Mouse (Mus musculus) hindbrain, embryonic 13.5 days (tissue): ENCODE measurements around the gene Cacng4. TPM values are rescaled to one million over a fixed set of nuclear protein-coding genes. Genes with fewer than 3 reads are reported as not detected.
A peak's percentile ranks its signal among the peaks of the same experiment; 100 is the strongest.

Experiments used
- ATAC-seq: fragments of 200-750 bp; cut with Nextera tagmentation; 2 replicates; pipeline ENCODE4 v1.8.0; 2017; ENCODE audit warnings: moderate TSS enrichment; ENCODE audit not compliant: low FRiP score
- H3K27ac ChIP-seq: fragments of 300-500 bp; sonication (generic); 2 replicates; pipeline ENCODE4 v1.5.1; 2015; ENCODE audit warnings: inconsistent platforms, mild to moderate bottlenecking, moderate library complexity
- H3K27me3 ChIP-seq: fragments of 300-500 bp; sonication (generic); 2 replicates; pipeline ENCODE4 v1.6.1; 2015; ENCODE audit warnings: mild to moderate bottlenecking, inconsistent platforms
- H3K36me3 ChIP-seq: fragments of 300-500 bp; sonication (generic); 2 replicates; pipeline ENCODE4 v1.6.1; 2015; ENCODE audit warnings: mild to moderate bottlenecking, inconsistent platforms
- H3K4me1 ChIP-seq: fragments of 300-500 bp; sonication (generic); replicated peaks from 2 replicates; pipeline ENCODE4 v1.6.1; 2015; ENCODE audit warnings: inconsistent platforms
- H3K4me2 ChIP-seq: fragments of 300-500 bp; sonication (generic); 2 replicates; pipeline ENCODE4 v1.6.1; 2015; ENCODE audit warnings: inconsistent platforms, mild to moderate bottlenecking, moderate library complexity
- H3K4me3 ChIP-seq: fragments of 300-500 bp; sonication (generic); 2 replicates; pipeline ENCODE4 v1.5.1; 2015; ENCODE audit warnings: mild to moderate bottlenecking, inconsistent platforms
- H3K9ac ChIP-seq: fragments of 300-500 bp; sonication (generic); 2 replicates; pipeline ENCODE4 v1.6.1; 2015; ENCODE audit warnings: mild to moderate bottlenecking, inconsistent platforms
- H3K9me3 ChIP-seq: fragments of 300-500 bp; sonication (generic); 2 replicates; pipeline ENCODE4 v1.6.1; 2016; ENCODE audit warnings: inconsistent platforms
- WGBS: fragments of 180-500 bp; shearing (Covaris S2); methylation state at CpG from one replicate; pipeline ENCODE4 v1.1.7; 2015; 5-methylcytosine and 5-hydroxymethylcytosine counted together
- polyA plus RNA-seq: library from polyadenylated mRNA; unstranded; fragments of >200 nt; fragmentation: Nextera tagmentation; extraction: Ambion mirVana; gene quantifications from 2 replicates; pipeline ENCODE4 v1.2.1, GENCODE M21; 2015

Cacng4 gene
- polyA plus RNA-seq, 1 experiment from 2014 or later: 50.0 TPM

GRCm38 (mm10) chr11:107768361-107768760 is 26.0 kb downstream of the Cacng4 start:
- WGBS: 38% methylated on average over 8 of the region's 8 CpGs
- 0 out of 2 replicates have a peak, but pooled peaks have one; percentile 34 for ATAC-seq

GRCm38 (mm10) chr11:107766932-107767331 is 27.4 kb downstream of the Cacng4 start:
- Histone ChIP-seq H3K4me2 (no peak overlapping the region; the same call in 1 of the 2 replicates), H3K9ac (no peak overlapping the region), H3K9me3 (no peaks in the 10 kb centered on the region), H3K4me1 (peaks cover 76% of the 10 kb centered on the region), H3K4me3 (no peak overlapping the region), H3K27ac (peak overlapping the region; percentile 48; the same call in 1 of the 2 replicates), H3K36me3 (no peaks in the 10 kb centered on the region), H3K27me3 (no peaks in the 10 kb centered on the region)
- no peak for ATAC-seq
- 53% methylated on average over 12 of the region's 12 CpGs for WGBS

More at GRCm38 (mm10) chr11:107768361-107768760, 26.0 kb downstream of the Cacng4 start:
- Histone ChIP-seq H3K27ac (peak overlapping the region; percentile 73), H3K27me3 (no peaks in the 10 kb centered on the region), H3K4me3 (no peak overlapping the region), H3K9me3 (no peaks in the 10 kb centered on the region), H3K4me2 (no peak overlapping the region), H3K4me1 (peaks cover 76% of the 10 kb centered on the region), H3K9ac (no peak overlapping the region; the same call in 1 of the 2 replicates), H3K36me3 (peaks cover 4% of the 10 kb centered on the region; the same call in 1 of the 2 replicates)

GRCm38 (mm10) chr11:107762688-107763460 is 31.5 kb downstream of the Cacng4 start:
- H3K4me1 ChIP-seq: peaks cover 81% of the 10 kb centered on the region
- H3K9ac ChIP-seq: 0 out of 2 replicates have a peak overlapping the region, but pooled peaks have one; percentile 57
- no peaks in the 10 kb centered on the region for H3K36me3 ChIP-seq
- peak; percentile 80 for ATAC-seq
- no peaks in the 10 kb centered on the region for H3K9me3 ChIP-seq
- peak overlapping the region; percentile 14; the same call in 1 of the 2 replicates for H3K4me2 ChIP-seq
- no peak overlapping the region for H3K4me3 ChIP-seq
- WGBS: 16% methylated on average over 8 of the region's 8 CpGs
- H3K27me3 ChIP-seq: no peaks in the 10 kb centered on the region
- H3K27ac ChIP-seq: peak overlapping the region; percentile 95

GRCm38 (mm10) chr11:107761790-107762500 is 32.4 kb downstream of the Cacng4 start:
- Histone ChIP-seq H3K4me1 (peaks cover 72% of the 10 kb centered on the region), H3K27me3 (no peaks in the 10 kb centered on the region), H3K36me3 (peaks cover 6% of the 10 kb centered on the region; the same call in 1 of the 2 replicates), H3K4me2 (no peak overlapping the region), H3K9ac (no peak overlapping the region), H3K9me3 (no peaks in the 10 kb centered on the region), H3K4me3 (no peak overlapping the region), H3K27ac (peak overlapping the region; percentile 95)
- 67% methylated on average over 10 of the region's 10 CpGs for WGBS
- no peak for ATAC-seq

GRCm38 (mm10) chr11:107760001-107760400 is 34.4 kb downstream of the Cacng4 start:
- 37% methylated on average over 10 of the region's 10 CpGs for WGBS
- Histone ChIP-seq H3K4me3 (no peak overlapping the region), H3K36me3 (peaks cover 6% of the 10 kb centered on the region; the same call in 1 of the 2 replicates), H3K4me2 (no peak overlapping the region), H3K4me1 (peaks cover 69% of the 10 kb centered on the region), H3K27ac (peak overlapping the region; percentile 71), H3K27me3 (no peaks in the 10 kb centered on the region), H3K9ac (no peak overlapping the region), H3K9me3 (no peaks in the 10 kb centered on the region)
- ATAC-seq: no peak

- no peaks in the 10 kb centered on the region for H3K27me3 ChIP-seq
- H3K9me3 ChIP-seq: no peaks in the 10 kb centered on the region
- no peak overlapping the region for H3K4me2 ChIP-seq
- WGBS: 82% methylated on average over 9 of the region's 9 CpGs
- H3K36me3 ChIP-seq: peaks cover 6% of the 10 kb centered on the region; the same call in 1 of the 2 replicates
- no peak overlapping the region for H3K4me3 ChIP-seq
- no peak overlapping the region for H3K9ac ChIP-seq
- H3K27ac ChIP-seq: peak overlapping the region; percentile 71
- peaks cover 65% of the 10 kb centered on the region for H3K4me1 ChIP-seq
- no peak for ATAC-seq
Observed at GRCm38 (mm10) chr11:107759516-107759915, 34.8 kb downstream of the Cacng4 start.

GRCm38 (mm10) chr11:107749114-107749513 is 45.2 kb downstream of the Cacng4 start:
- no peaks in the 10 kb centered on the region for H3K27me3 ChIP-seq
- no peak overlapping the region for H3K27ac ChIP-seq
- no peak overlapping the region for H3K4me2 ChIP-seq
- no peak overlapping the region for H3K4me3 ChIP-seq
- H3K36me3 ChIP-seq: peaks cover 21% of the 10 kb centered on the region; the same call in 1 of the 2 replicates
- peaks cover 35% of the 10 kb centered on the region for H3K4me1 ChIP-seq
- H3K9ac ChIP-seq: no peak overlapping the region
- no peak for ATAC-seq
- H3K9me3 ChIP-seq: no peaks in the 10 kb centered on the region
- 64% methylated on average over 5 of the region's 5 CpGs for WGBS

- no peak overlapping the region for H3K4me3 ChIP-seq
- WGBS: 72% methylated on average over 5 of the region's 5 CpGs
- no peaks in the 10 kb centered on the region for H3K27me3 ChIP-seq
- ATAC-seq: no peak
- H3K36me3 ChIP-seq: peaks cover 21% of the 10 kb centered on the region; the same call in 1 of the 2 replicates
- H3K27ac ChIP-seq: no peak overlapping the region
- no peaks in the 10 kb centered on the region for H3K9me3 ChIP-seq
- H3K4me2 ChIP-seq: no peak overlapping the region
- no peak overlapping the region for H3K9ac ChIP-seq
- H3K4me1 ChIP-seq: peaks cover 35% of the 10 kb centered on the region
Observed at GRCm38 (mm10) chr11:107748243-107749035, 45.9 kb downstream of the Cacng4 start.

GRCm38 (mm10) chr11:107743100-107743499 is 51.3 kb downstream of the Cacng4 start:
- no peak overlapping the region for H3K9ac ChIP-seq
- H3K4me3 ChIP-seq: no peak overlapping the region
- H3K4me1 ChIP-seq: peaks cover 53% of the 10 kb centered on the region
- 33% methylated on average over 3 of the region's 3 CpGs for WGBS
- H3K36me3 ChIP-seq: peaks cover 29% of the 10 kb centered on the region
- no peak overlapping the region for H3K4me2 ChIP-seq
- no peaks in the 10 kb centered on the region for H3K27me3 ChIP-seq
- H3K9me3 ChIP-seq: no peaks in the 10 kb centered on the region
- no peak overlapping the region for H3K27ac ChIP-seq
- ATAC-seq: 0 out of 2 replicates have a peak, but pooled peaks have one; percentile 21

- Histone ChIP-seq H3K36me3 (peaks cover 68% of the 10 kb centered on the region), H3K4me3 (no peak overlapping the region), H3K4me1 (peaks cover 35% of the 10 kb centered on the region), H3K4me2 (no peak overlapping the region), H3K9ac (no peak overlapping the region), H3K27me3 (no peaks in the 10 kb centered on the region), H3K9me3 (no peaks in the 10 kb centered on the region), H3K27ac (no peak overlapping the region)
- ATAC-seq: no peak
- 84% methylated on average over 20 of the region's 20 CpGs for WGBS
Observed at GRCm38 (mm10) chr11:107738418-107739099, 55.8 kb downstream of the Cacng4 start.

GRCm38 (mm10) chr11:107737886-107738285 is 56.5 kb downstream of the Cacng4 start:
- no peaks in the 10 kb centered on the region for H3K27me3 ChIP-seq
- H3K4me3 ChIP-seq: no peak overlapping the region
- H3K4me1 ChIP-seq: peaks cover 28% of the 10 kb centered on the region
- ATAC-seq: no peak
- H3K4me2 ChIP-seq: no peak overlapping the region
- 89% methylated on average over 6 of the region's 6 CpGs for WGBS
- no peaks in the 10 kb centered on the region for H3K9me3 ChIP-seq
- peaks cover 75% of the 10 kb centered on the region for H3K36me3 ChIP-seq
- H3K9ac ChIP-seq: no peak overlapping the region
- H3K27ac ChIP-seq: no peak overlapping the region
